Mouse (Mus musculus) limb, embryonic 14.5 days (tissue): ENCODE measurements around the gene B3gnt2. TPM values are rescaled to one million over a fixed set of nuclear protein-coding genes. Genes with fewer than 3 reads are reported as not detected.

Source experiments
- ATAC-seq: fragments of 200-750 bp; cut with Nextera tagmentation; 2 replicates; pipeline ENCODE4 v1.8.0; 2017; ENCODE audit warnings: low read depth, moderate number of reproducible peaks, moderate TSS enrichment; ENCODE audit not compliant: low FRiP score
- DNase-seq: peaks from one replicate; pipeline ENCODE4 v3.0.0-alpha.2; 2015; ENCODE audit warnings: low spot score
- H3K27ac ChIP-seq: fragments of 300-500 bp; sonication (generic); replicated peaks from 2 replicates; pipeline ENCODE4 v1.5.1; 2014; ENCODE audit warnings: low read depth, mild to moderate bottlenecking, low read length, moderate library complexity, mixed read lengths
- H3K27me3 ChIP-seq: fragments of 300-500 bp; sonication (generic); 2 replicates; pipeline ENCODE4 v1.6.1; 2014; ENCODE audit warnings: low read length, mixed read lengths; ENCODE audit not compliant: control insufficient read depth, insufficient read depth
- H3K36me3 ChIP-seq: fragments of 300-500 bp; sonication (generic); 2 replicates; pipeline ENCODE4 v1.6.1; 2014; ENCODE audit warnings: mild to moderate bottlenecking, low read length, moderate library complexity, mixed read lengths; ENCODE audit not compliant: control insufficient read depth, insufficient read depth
- H3K4me1 ChIP-seq: fragments of 300-500 bp; sonication (generic); 2 replicates; pipeline ENCODE4 v1.6.1; 2014; ENCODE audit warnings: antibody characterized with exemption, low read length, mixed read lengths; ENCODE audit not compliant: control insufficient read depth, insufficient read depth
- H3K4me2 ChIP-seq: fragments of 300-500 bp; sonication (generic); replicated peaks from 2 replicates; pipeline ENCODE4 v1.6.1; 2014; ENCODE audit warnings: low read depth, mild to moderate bottlenecking, low read length, moderate library complexity; ENCODE audit not compliant: severe bottlenecking
- H3K4me3 ChIP-seq: fragments of 300-500 bp; sonication (generic); replicated peaks from 2 replicates; pipeline ENCODE4 v1.5.1; 2014; ENCODE audit warnings: low read length
- H3K9ac ChIP-seq: fragments of 300-500 bp; sonication (generic); 2 replicates; pipeline ENCODE4 v1.6.1; 2014; ENCODE audit warnings: mild to moderate bottlenecking, low read depth, low read length, moderate library complexity; ENCODE audit not compliant: severe bottlenecking
- H3K9me3 ChIP-seq: fragments of 300-500 bp; sonication (generic); 2 replicates; pipeline ENCODE4 v1.6.1; 2016; ENCODE audit warnings: low read length; ENCODE audit not compliant: control insufficient read depth
- POLR2A ChIP-seq: fragments of 200-500 bp; IDR thresholded peaks from 2 replicates; pipeline ENCODE4 v1.8.0; 2012; ENCODE audit warnings: inconsistent platforms, mild to moderate bottlenecking, moderate library complexity, borderline replicate concordance; ENCODE audit not compliant: insufficient read depth, insufficient read length; ENCODE audit errors: extremely low read depth
- WGBS: fragments of 180-500 bp; shearing (Covaris S2); extraction: QIAGEN DNeasy Blood & Tissue Kit; methylation state at CpG from one replicate; pipeline ENCODE4 v1.1.7; 2014; 5-methylcytosine and 5-hydroxymethylcytosine counted together
- polyA plus RNA-seq, 2 experiments: library from polyadenylated mRNA; depleted of rRNA in 1 of 2; stranded (reverse) in 1 of 2; unstranded in 1 of 2; fragments of >200 nt; fragmentation: Nextera tagmentation in 1 of 2; extraction: Ambion mirVana in 1 of 2; gene quantifications; 2 replicates each; pipeline versions ENCODE4 v1.2.1 to v1.2.3; 2012 to 2014

The B3gnt2 gene
- polyA plus RNA-seq, 2 experiments: 6.2 to 9.7 TPM

GRCm38 (mm10) chr11:22846960-22847731 lies 13.6 kb downstream of the B3gnt2 start:
- Histone ChIP-seq H3K9ac (no peak overlapping the region), H3K27me3 (no peaks in the 10 kb centered on the region), H3K36me3 (no peaks in the 10 kb centered on the region), H3K4me3 (no peak overlapping the region), H3K4me1 (peaks cover 4% of the 10 kb centered on the region; the same call in 1 of the 2 replicates), H3K27ac (no peak overlapping the region), H3K4me2 (no peak overlapping the region), H3K9me3 (no peaks in the 10 kb centered on the region)
- no peak for TF ChIP-seq POLR2A
- 45% methylated on average over 8 of the region's 8 CpGs for WGBS
- DNase-seq: no peak
- ATAC-seq: no peak

- WGBS: 42% methylated on average over 6 of the region's 6 CpGs
- ATAC-seq: no peak
- H3K27me3 ChIP-seq: no peaks in the 10 kb centered on the region
- H3K4me3 ChIP-seq: no peak overlapping the region
- no peaks in the 10 kb centered on the region for H3K9me3 ChIP-seq
- H3K4me1 ChIP-seq: peaks cover 4% of the 10 kb centered on the region; the same call in 1 of the 2 replicates
- H3K9ac ChIP-seq: no peak overlapping the region
- DNase-seq: no peak
- no peak overlapping the region for H3K4me2 ChIP-seq
- H3K27ac ChIP-seq: no peak overlapping the region
- no peak for TF ChIP-seq POLR2A
- H3K36me3 ChIP-seq: no peaks in the 10 kb centered on the region
Measured at GRCm38 (mm10) chr11:22846093-22846835, 14.5 kb downstream of the B3gnt2 start.

GRCm38 (mm10) chr11:22844754-22845718 lies 15.7 kb downstream of the B3gnt2 start:
- H3K27me3 ChIP-seq: no peaks in the 10 kb centered on the region
- H3K9me3 ChIP-seq: no peaks in the 10 kb centered on the region
- no peak overlapping the region for H3K9ac ChIP-seq
- no peaks in the 10 kb centered on the region; the same call in 1 of the 2 replicates for H3K4me1 ChIP-seq
- DNase-seq (no peak), ATAC-seq (no peak)
- H3K4me2 ChIP-seq: no peak overlapping the region
- no peak overlapping the region for H3K4me3 ChIP-seq
- H3K27ac ChIP-seq: no peak overlapping the region
- 64% methylated on average over 4 of the region's 4 CpGs for WGBS
- TF ChIP-seq POLR2A: no peak
- H3K36me3 ChIP-seq: no peaks in the 10 kb centered on the region

GRCm38 (mm10) chr11:22839456-22839855 lies 21.3 kb downstream of the B3gnt2 start:
- no peak overlapping the region for H3K4me3 ChIP-seq
- no peak overlapping the region for H3K4me2 ChIP-seq
- no peaks in the 10 kb centered on the region for H3K36me3 ChIP-seq
- no peaks in the 10 kb centered on the region for H3K27me3 ChIP-seq
- no peak overlapping the region for H3K9ac ChIP-seq
- no peak for TF ChIP-seq POLR2A
- H3K9me3 ChIP-seq: no peaks in the 10 kb centered on the region
- ATAC-seq: no peak
- DNase-seq: no peak
- WGBS: 75% methylated on average over 3 of the region's 3 CpGs
- no peak overlapping the region for H3K27ac ChIP-seq
- no peaks in the 10 kb centered on the region; the same call in 1 of the 2 replicates for H3K4me1 ChIP-seq

GRCm38 (mm10) chr11:22838361-22838760 lies 22.4 kb downstream of the B3gnt2 start:
- DNase-seq: no peak
- H3K4me3 ChIP-seq: no peak overlapping the region
- 54% methylated on average over 1 of the region's 1 CpGs for WGBS

More at GRCm38 (mm10) chr11:22838361-22838760, 22.4 kb downstream of the B3gnt2 start:
- ATAC-seq: no peak
- TF ChIP-seq POLR2A: no peak
- no peaks in the 10 kb centered on the region for H3K36me3 ChIP-seq
- no peak overlapping the region for H3K4me2 ChIP-seq
- H3K27me3 ChIP-seq: no peaks in the 10 kb centered on the region
- H3K4me1 ChIP-seq: no peaks in the 10 kb centered on the region; the same call in 1 of the 2 replicates
- no peak overlapping the region for H3K27ac ChIP-seq
- no peaks in the 10 kb centered on the region for H3K9me3 ChIP-seq
- H3K9ac ChIP-seq: no peak overlapping the region
